Mouse (Mus musculus): ENCODE results near the gene Cox7c. TPM values are rescaled to one million over a fixed set of nuclear protein-coding genes. Genes with fewer than 3 reads are reported as not detected.
A peak's percentile ranks its signal among the peaks of the same experiment; 100 is the strongest.
"Not testable (repeated sequence)": the region's sequence is repeated elsewhere in the genome, so short reads cannot be mapped to it uniquely, and the experiment has no call there.

Cox7c gene
- polyA plus RNA-seq (2016; fragmentation: Nextera tagmentation; extraction: Ambion mirVana) = 713 and 732 TPM in 2 replicates

- Histone ChIP-seq H3K36me3 (peaks cover 10% of the 10 kb centered on the region), H3K4me2 (replicated peaks) (peak within 1 kb of the TSS; percentile 61), H3K9ac (peak within 1 kb of the TSS; percentile 97), H3K4me1 (no peaks in the 10 kb centered on the region), H3K4me3 (peak within 1 kb of the TSS; percentile 94), H3K9me3 (no peaks in the 10 kb centered on the region), H3K27ac (peak within 1 kb of the TSS; percentile 89), H3K27me3 (replicated peaks) (no peaks in the 10 kb centered on the region)
- under 1% methylated on average over 51 of the region's 51 CpGs for WGBS
- ATAC-seq (ENCODE audit: low FRiP score, low read depth) = peak; percentile 98
These were observed at the start of gene Cox7c for GRCm38 (mm10) chr13:86046254-86046951. Cox7c (minus strand) TSS chr13:86046904.

GRCm38 (mm10) chr13:86068011-86068724, 21.5 kb upstream of the Cox7c start:
- Histone ChIP-seq H3K9me3 (no peaks in the 10 kb centered on the region), H3K27ac (no peak overlapping the region), H3K36me3 (no peaks in the 10 kb centered on the region), H3K4me2 (replicated peaks) (no peak overlapping the region), H3K4me1 (no peaks in the 10 kb centered on the region), H3K4me3 (no peak overlapping the region), H3K9ac (no peak overlapping the region), H3K27me3 (replicated peaks) (no peaks in the 10 kb centered on the region)
- WGBS = 59% methylated on average over 3 of the region's 3 CpGs
- no peak for ATAC-seq (ENCODE audit: low FRiP score, low read depth)

DNA sequence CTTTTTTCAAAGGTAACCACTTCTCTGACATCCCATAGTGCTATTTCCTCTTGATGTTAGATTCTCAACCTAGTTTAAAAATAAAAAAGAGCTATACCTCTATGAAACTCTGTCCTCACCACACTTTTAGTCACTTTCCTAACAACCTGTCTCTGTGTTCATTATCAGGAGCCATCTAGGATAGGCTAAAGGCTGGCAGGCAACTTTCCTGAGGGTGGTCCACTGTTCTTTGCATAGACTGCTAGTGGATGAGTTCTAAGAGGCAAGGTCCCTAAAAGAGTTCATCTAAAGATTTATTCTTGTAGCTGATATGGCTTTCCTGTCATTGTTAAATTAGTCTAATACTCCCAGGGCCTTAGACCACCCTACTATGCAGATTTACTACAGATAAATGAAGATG, 20.8 kb upstream of the Cox7c start:
- Histone ChIP-seq H3K27ac (no peak overlapping the region), H3K4me2 (replicated peaks) (no peak overlapping the region), H3K9ac (no peak overlapping the region), H3K27me3 (replicated peaks) (no peaks in the 10 kb centered on the region), H3K4me3 (no peak overlapping the region), H3K9me3 (no peaks in the 10 kb centered on the region), H3K4me1 (no peaks in the 10 kb centered on the region), H3K36me3 (no peaks in the 10 kb centered on the region)
- ATAC-seq (ENCODE audit: low FRiP score, low read depth) = no peak

- not testable (repeated sequence) for H3K4me3 ChIP-seq; H3K4me2 ChIP-seq (replicated peaks); H3K4me1 ChIP-seq; H3K9me3 ChIP-seq; H3K36me3 ChIP-seq; H3K27ac ChIP-seq; H3K27me3 ChIP-seq (replicated peaks); H3K9ac ChIP-seq; ATAC-seq (ENCODE audit: low FRiP score, low read depth)
- WGBS = 35% methylated on average over 8 of the region's 8 CpGs
These were observed 7.4 kb upstream of the Cox7c start for GRCm38 (mm10) chr13:86054091-86054490.

DNA sequence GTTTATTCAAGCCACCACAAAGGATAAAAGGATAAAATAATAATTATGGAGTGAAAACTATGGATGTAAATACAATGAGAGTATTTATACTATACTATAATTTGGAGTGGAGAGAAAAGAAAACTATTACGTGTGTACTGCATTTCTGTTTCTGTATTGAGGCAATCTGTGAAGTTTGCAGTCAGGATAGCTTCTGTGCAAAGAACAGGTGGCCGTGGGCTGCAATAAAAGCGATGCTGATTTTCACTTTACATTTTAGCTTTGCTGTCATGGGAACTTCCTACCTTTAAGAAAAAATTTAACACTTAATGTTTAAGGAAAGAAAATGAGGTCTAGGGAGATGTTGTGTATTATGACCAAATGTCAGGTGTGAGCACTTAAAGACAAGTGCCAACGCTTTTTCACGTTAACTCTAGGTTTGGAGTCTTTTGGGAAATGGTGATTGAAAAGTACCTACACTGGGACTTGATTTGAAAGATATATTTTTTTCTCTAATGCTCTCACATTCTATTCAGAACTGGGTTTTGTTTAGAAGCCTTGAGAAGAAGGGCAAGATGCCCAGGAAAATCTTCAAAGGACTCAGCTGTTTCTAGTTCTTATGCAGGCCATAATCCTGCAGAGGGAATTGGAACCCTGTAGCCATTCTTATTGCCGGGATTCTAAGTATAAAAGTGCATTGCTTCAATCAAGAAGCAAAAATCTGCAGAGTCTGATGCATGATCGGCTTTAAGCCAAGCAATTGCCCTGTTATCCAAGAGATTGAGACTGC, 41.6 kb downstream of the Cox7c start:
- Histone ChIP-seq H3K36me3 (no peaks in the 10 kb centered on the region), H3K4me1 (no peaks in the 10 kb centered on the region), H3K27me3 (replicated peaks) (no peaks in the 10 kb centered on the region), H3K9me3 (no peaks in the 10 kb centered on the region), H3K4me3 (no peak overlapping the region), H3K27ac (no peak overlapping the region), H3K4me2 (replicated peaks) (no peak overlapping the region), H3K9ac (no peak overlapping the region)
- 86% methylated on average over 7 of the region's 7 CpGs for WGBS
- ATAC-seq (ENCODE audit: low FRiP score, low read depth) = no peak
